Mouse (Mus musculus): Measurements from ENCODE around the gene Zfp664.

Zfp664 gene

GRCm38 (mm10) chr5:124868981-124869380 lies 6.5 kb downstream of the Zfp664 start:
- in situ Hi-C loops (cut with MboI, MseI) = loop anchor here (25.0 kb wide), 2 partner anchors 532 to 1857 kb away; partner anchors contain the start of genes 2810006K23Rik, Mphosph9 and Orai1

- in situ Hi-C loops (cut with MboI, MseI) = loop anchor here (25.0 kb wide), 2 partner anchors 535 to 1860 kb away; partner anchors contain the start of genes 2810006K23Rik, Mphosph9 and Orai1
These were observed 9.5 kb downstream of the Zfp664 start for GRCm38 (mm10) chr5:124872033-124872432.

- in situ Hi-C loops (cut with MboI, MseI) = loop anchor here (25.0 kb wide), 2 partner anchors 536 to 1861 kb away; partner anchors contain the start of genes 2810006K23Rik, Mphosph9 and Orai1
These were observed 10.6 kb downstream of the Zfp664 start for GRCm38 (mm10) chr5:124873096-124873495.

GRCm38 (mm10) chr5:124873890-124874601 lies 11.6 kb downstream of the Zfp664 start:
- in situ Hi-C loops (cut with MboI, MseI) = loop anchor here (25.0 kb wide), 2 partner anchors 537 to 1862 kb away; partner anchors contain the start of genes 2810006K23Rik, Mphosph9 and Orai1

- in situ Hi-C loops (cut with MboI, MseI) = loop anchor here (5.0 kb wide), 1 partner anchor 82 kb away; no protein-coding TSS in a partner anchor
These were observed 16.8 kb downstream of the Zfp664 start for GRCm38 (mm10) chr5:124879251-124879650.

GRCm38 (mm10) chr5:124879801-124880200 lies 17.3 kb downstream of the Zfp664 start:
- in situ Hi-C loops (cut with MboI, MseI) = loop anchor here (5.0 kb wide), 1 partner anchor 82 kb away; no protein-coding TSS in a partner anchor

GRCm38 (mm10) chr5:124883877-124884276 lies 21.4 kb downstream of the Zfp664 start:
- in situ Hi-C loops (cut with MboI, MseI) = no loop called here

GRCm38 (mm10) chr5:124888661-124889060 lies 26.2 kb downstream of the Zfp664 start:
- in situ Hi-C loops (cut with MboI, MseI) = no loop called here

- in situ Hi-C loops (cut with MboI, MseI) = no loop called here
These were observed 29.5 kb downstream of the Zfp664 start for GRCm38 (mm10) chr5:124891921-124892370.

GRCm38 (mm10) chr5:124896135-124896534 lies 33.6 kb downstream of the Zfp664 start:
- in situ Hi-C loops (cut with MboI, MseI) = no loop called here

GRCm38 (mm10) chr5:124899945-124900631 lies 37.6 kb downstream of the Zfp664 start:
- in situ Hi-C loops (cut with MboI, MseI) = no loop called here

- in situ Hi-C loops (cut with MboI, MseI) = no loop called here
These were observed 38.4 kb downstream of the Zfp664 start for GRCm38 (mm10) chr5:124900738-124901490.

- in situ Hi-C loops (cut with MboI, MseI) = no loop called here
These were observed 39.2 kb downstream of the Zfp664 start for GRCm38 (mm10) chr5:124901675-124902074.

- in situ Hi-C loops (cut with MboI, MseI) = no loop called here
These were observed 39.7 kb downstream of the Zfp664 start for GRCm38 (mm10) chr5:124902195-124902594.

GRCm38 (mm10) chr5:124903852-124904251 lies 41.4 kb downstream of the Zfp664 start:
- in situ Hi-C loops (cut with MboI, MseI) = no loop called here

GRCm38 (mm10) chr5:124906890-124907289 lies 44.4 kb downstream of the Zfp664 start:
- in situ Hi-C loops (cut with MboI, MseI) = loop anchor here (5.0 kb wide), 2 partner anchors 105 to 350 kb away; no protein-coding TSS in a partner anchor

- in situ Hi-C loops (cut with MboI, MseI) = loop anchor here (5.0 kb wide), 2 partner anchors 103 to 348 kb away; no protein-coding TSS in a partner anchor
These were observed 46.4 kb downstream of the Zfp664 start for GRCm38 (mm10) chr5:124908860-124909259.

GRCm38 (mm10) chr5:124912276-124912675 lies 49.8 kb downstream of the Zfp664 start:
- in situ Hi-C loops (cut with MboI, MseI) = no loop called here

- in situ Hi-C loops (cut with MboI, MseI) = no loop called here
These were observed 50.7 kb downstream of the Zfp664 start for GRCm38 (mm10) chr5:124912946-124913933.

- in situ Hi-C loops (cut with MboI, MseI) = no loop called here
These were observed 57.3 kb downstream of the Zfp664 start for GRCm38 (mm10) chr5:124919798-124920197.
